ENCODE assay signal across 8 mouse cellular contexts in the genomic region with DNA sequence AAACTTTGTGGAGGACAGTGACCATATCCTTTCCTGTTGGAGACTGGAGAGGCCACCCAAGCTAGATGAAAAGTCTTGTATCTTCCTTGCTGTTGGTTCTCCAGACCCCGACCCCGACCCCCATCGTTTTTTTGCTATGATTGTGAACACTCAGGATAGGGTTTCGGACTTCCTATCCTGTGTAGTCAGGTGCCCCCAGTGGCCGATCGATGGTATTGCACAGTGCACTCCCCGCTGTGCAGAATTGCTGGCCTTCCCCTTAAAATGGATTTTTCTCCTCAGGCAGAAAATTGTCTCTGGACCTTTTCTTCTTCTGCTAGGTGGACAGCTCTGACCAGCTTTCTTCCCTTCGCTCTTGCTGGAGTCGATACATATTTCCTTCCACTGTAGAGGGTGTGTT. TPM values are rescaled to one million over a fixed set of nuclear protein-coding genes. Genes with fewer than 3 reads are reported as not detected.
A peak's percentile ranks its signal among the peaks of the same experiment; 100 is the strongest.
DNase-seq lines count a peak whose midpoint lies in the region; ATAC-seq and TF ChIP-seq lines count a peak whose summit lies in the region.

No protein-coding gene starts in this region.

- no peak overlapping the region for H3K27ac ChIP-seq in midbrain, embryonic 11.5 days (ENCODE audit: low read depth, low read length)
- no peak overlapping the region for H3K27ac ChIP-seq in midbrain, embryonic 15.5 days
- no peak overlapping the region for H3K27ac ChIP-seq in bone marrow macrophage, adult 2 months (ENCODE audit: insufficient read depth, low read depth, low read length)

- 0 out of 2 replicates have a peak, but pooled peaks have one; percentile 44 for ATAC-seq in frontal cortex, adult (ENCODE audit: low TSS enrichment)
- ATAC-seq in midbrain, embryonic 11.5 days (ENCODE audit: low FRiP score): no peak
- no peak for ATAC-seq in midbrain, embryonic 15.5 days (replicated peaks)

- no peak overlapping the region for H3K4me3 ChIP-seq in midbrain, embryonic 11.5 days (ENCODE audit: low read depth, low read length)
- no peak overlapping the region for H3K4me3 ChIP-seq in midbrain, embryonic 15.5 days
- no peak overlapping the region for H3K4me3 ChIP-seq in bone marrow macrophage, adult 2 months (ENCODE audit: insufficient read depth, low read length)

- WGBS in midbrain, embryonic 11.5 days: 31% methylated on average over 9 of the region's 9 CpGs
- WGBS in midbrain, embryonic 15.5 days: 30% methylated on average over 9 of the region's 9 CpGs

- H3K9ac ChIP-seq in midbrain, embryonic 11.5 days (ENCODE audit: low read length): no peak overlapping the region
- no peak overlapping the region for H3K9ac ChIP-seq in midbrain, embryonic 15.5 days

- no peaks in the 10 kb centered on the region for H3K36me3 ChIP-seq in midbrain, embryonic 11.5 days (ENCODE audit: control insufficient read depth, insufficient read depth, low read length)
- no peaks in the 10 kb centered on the region for H3K36me3 ChIP-seq in midbrain, embryonic 15.5 days (replicated peaks)

- H3K27me3 ChIP-seq in midbrain, embryonic 11.5 days (ENCODE audit: control insufficient read depth, insufficient read depth, low read length): no peaks in the 10 kb centered on the region; the same call in 1 of the 2 replicates
- H3K27me3 ChIP-seq in midbrain, embryonic 15.5 days (replicated peaks): no peaks in the 10 kb centered on the region

- TF ChIP-seq CTCF in bone marrow macrophage, adult 2 months (IDR thresholded peaks at IDR 0.05; ENCODE audit: low read depth, low read length): peak; percentile 24; the same call in 1 of the 2 replicates

- TF ChIP-seq POLR2A in bone marrow macrophage, adult 2 months (IDR thresholded peaks at IDR 0.05; ENCODE audit: borderline replicate concordance, low read depth, low read length): no peak

- H3K4me1 ChIP-seq in midbrain, embryonic 11.5 days (ENCODE audit: control insufficient read depth, insufficient read depth, low read length): no peaks in the 10 kb centered on the region
- no peaks in the 10 kb centered on the region; the same call in 1 of the 2 replicates for H3K4me1 ChIP-seq in midbrain, embryonic 15.5 days
- H3K4me1 ChIP-seq in bone marrow macrophage, adult 2 months (ENCODE audit: control insufficient read depth, insufficient read depth, low read length): no peaks in the 10 kb centered on the region

- no peak for DNase-seq in frontal cortex, postnatal 10 days (ENCODE audit: low spot score in 2 of 2)
- peak; percentile 94 for DNase-seq in midbrain, embryonic 11.5 days (ENCODE audit: low spot score, missing footprints)
- peak; percentile 36 for DNase-seq in lung, postnatal 14 days
- no peak for DNase-seq in frontal cortex, postnatal 36 days (ENCODE audit: low spot score in 2 of 2)
- DNase-seq in layer of hippocampus, postnatal 14 days (ENCODE audit: low spot score in 2 of 2): no peak

- H3K4me2 ChIP-seq in midbrain, embryonic 11.5 days: no peak overlapping the region
- H3K4me2 ChIP-seq in midbrain, embryonic 15.5 days: no peak overlapping the region

- H3K9me3 ChIP-seq in midbrain, embryonic 11.5 days (ENCODE audit: control insufficient read depth, low read length): no peaks in the 10 kb centered on the region
- no peaks in the 10 kb centered on the region for H3K9me3 ChIP-seq in midbrain, embryonic 15.5 days

RNA-seq across cellular contexts. Expression of a gene that starts 22.5 kb away (rescaled TPM):
- 6.3 and 8.0 TPM in 2 replicates for polyA plus RNA-seq in midbrain, embryonic 11.5 days (2014; fragmentation: Nextera tagmentation; extraction: Ambion mirVana)
- polyA plus RNA-seq in midbrain, embryonic 15.5 days (2015; fragmentation: Nextera tagmentation; extraction: Ambion mirVana): 24.8 and 25.6 TPM in 2 replicates
- not detected in 2 replicates for polyA plus RNA-seq in bone marrow macrophage, adult 2 months (2012; ENCODE audit: insufficient read depth, insufficient read length, missing spikeins)
- total RNA-seq in layer of hippocampus, postnatal 14 days (2021): 100 to 1,000 TPM; 127 to 142 TPM

RNA-seq across cellular contexts. Expression of a gene that starts 31.9 kb away (rescaled TPM):
- polyA plus RNA-seq in midbrain, embryonic 11.5 days (2014; fragmentation: Nextera tagmentation; extraction: Ambion mirVana): 27.8 and 31.4 TPM in 2 replicates
- 13.4 and 14.8 TPM in 2 replicates for polyA plus RNA-seq in midbrain, embryonic 15.5 days (2015; fragmentation: Nextera tagmentation; extraction: Ambion mirVana)
- not detected in 2 replicates for polyA plus RNA-seq in bone marrow macrophage, adult 2 months (2012; ENCODE audit: insufficient read depth, insufficient read length, missing spikeins)
- 10 to 100 TPM; 19.2 to 21.7 TPM for total RNA-seq in layer of hippocampus, postnatal 14 days (2021)

Comparison
In these comparisons a context has a peak if more than half of its experiments do, and no peak if none do; other contexts are left out.
1. DNase-seq: peak in midbrain, embryonic 11.5 days (single experiment) and lung, postnatal 14 days (single experiment); none in frontal cortex, postnatal 10 days (0 of 2), frontal cortex, postnatal 36 days (0 of 2) and layer of hippocampus, postnatal 14 days (0 of 2).
2. RNA of a gene that starts 31.9 kb away (polyA plus RNA-seq): 27.8 to 31.4 TPM in midbrain, embryonic 11.5 days and 13.4 to 14.8 TPM in midbrain, embryonic 15.5 days; not detected in bone marrow macrophage, adult 2 months; every median in the first group is over 10 times any median in the second.